8 mouse cellular contexts compared by ENCODE assay signal in the genomic region with DNA sequence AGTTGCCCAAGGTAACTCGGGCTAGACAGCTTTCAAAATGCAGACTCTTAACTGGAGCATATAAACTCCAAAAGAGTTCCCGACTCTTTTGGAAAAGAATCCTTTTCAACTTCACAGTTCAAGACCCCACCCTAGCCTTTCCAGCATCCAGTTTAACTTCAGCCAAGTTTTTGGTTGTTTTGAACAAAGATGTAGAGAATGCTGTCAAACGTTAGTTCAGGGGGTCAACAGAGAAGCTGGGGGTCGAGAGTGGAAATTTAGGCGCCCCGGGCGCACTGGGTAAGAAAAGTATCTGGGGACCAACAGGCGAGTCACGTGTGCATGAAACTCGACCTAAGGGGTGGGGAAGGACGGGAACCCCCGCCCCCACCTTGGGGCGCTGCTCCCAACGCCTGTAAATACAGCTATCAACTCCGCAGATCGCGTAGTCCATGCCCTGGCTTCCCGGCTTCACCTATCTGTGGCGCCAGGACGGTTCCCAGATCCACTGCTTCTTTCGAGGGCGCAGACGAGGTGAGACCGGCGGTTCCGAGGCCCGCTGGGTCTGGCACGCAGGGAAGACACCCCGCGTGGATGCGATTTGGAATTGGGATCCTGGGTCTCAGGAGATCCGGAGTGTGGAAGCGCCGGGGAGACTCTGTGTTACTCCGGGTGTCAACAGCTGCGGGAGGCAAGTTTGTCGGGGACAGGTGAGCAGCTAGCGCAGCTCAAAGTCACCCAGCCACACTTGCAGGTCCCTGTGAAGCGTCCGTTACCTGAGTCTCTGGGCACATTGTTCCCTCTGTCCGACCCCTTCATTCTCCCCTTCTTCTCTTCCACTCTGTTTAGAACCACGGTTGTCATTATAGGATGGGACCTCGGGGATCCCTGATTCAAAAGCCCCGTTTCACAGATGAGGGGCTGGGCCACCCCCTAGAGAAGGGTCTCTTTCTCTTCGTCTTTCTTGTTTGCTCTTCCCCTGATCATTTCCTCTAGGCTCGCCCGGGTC. TPM values are rescaled to one million over a fixed set of nuclear protein-coding genes. Genes with fewer than 3 reads are reported as not detected.
DNase-seq lines count a peak whose midpoint lies in the region; ATAC-seq and TF ChIP-seq lines count a peak whose summit lies in the region.

No protein-coding gene starts in this region.

- peak overlapping the region; percentile 81 for H3K9ac ChIP-seq in liver, embryonic 11.5 days (ENCODE audit: low read depth, low read length)
- H3K9ac ChIP-seq in neural tube, embryonic 14.5 days (replicated peaks; ENCODE audit: low read depth, low read length): peak overlapping the region; percentile 25

- H3K4me1 ChIP-seq in embryonic fibroblast, embryonic 13.5 days (ENCODE audit: control insufficient read depth, insufficient read depth, low read length): no peaks in the 10 kb centered on the region
- peaks cover 36% of the 10 kb centered on the region for H3K4me1 ChIP-seq in liver, embryonic 11.5 days (replicated peaks; ENCODE audit: control insufficient read depth, insufficient read depth, low read length)
- H3K4me1 ChIP-seq in neural tube, embryonic 14.5 days (ENCODE audit: control insufficient read depth, insufficient read depth, low read length): peaks cover 15% of the 10 kb centered on the region

- H3K36me3 ChIP-seq in liver, embryonic 11.5 days (ENCODE audit: control insufficient read depth, insufficient read depth, low read length): no peaks in the 10 kb centered on the region; the same call in 1 of the 2 replicates
- H3K36me3 ChIP-seq in neural tube, embryonic 14.5 days (ENCODE audit: control insufficient read depth, insufficient read depth, low read length): no peaks in the 10 kb centered on the region

- peak overlapping the region; percentile 89 for H3K4me2 ChIP-seq in liver, embryonic 11.5 days
- H3K4me2 ChIP-seq in neural tube, embryonic 14.5 days (ENCODE audit: low read depth, low read length): peak overlapping the region; percentile 96

- peak; percentile 57 for ATAC-seq in liver, embryonic 11.5 days (replicated peaks; ENCODE audit: low FRiP score)
- ATAC-seq in neural tube, embryonic 14.5 days (ENCODE audit: low read depth): peak; percentile 1; the same call in 1 of the 2 replicates

- no peak for DNase-seq in layer of hippocampus, adult 2 months (ENCODE audit: low spot score in 2 of 2)
- DNase-seq in layer of hippocampus, adult 8-10 months (ENCODE audit: low spot score in 2 of 2): no peak
- DNase-seq in heart, postnatal 14 days: peak; percentile 47 to 48
- peak; percentile 66 for DNase-seq in liver, embryonic 11.5 days (ENCODE audit: low spot score)
- no peak for DNase-seq in frontal cortex, postnatal 25 days (ENCODE audit: low spot score in 2 of 2)
- DNase-seq in left cerebral cortex, adult 8-10 months (ENCODE audit: low spot score in 2 of 2): no peak

- TF ChIP-seq POLR2A in embryonic fibroblast, embryonic 13.5 days (IDR thresholded peaks at IDR 0.05; ENCODE audit: low read depth, low read length): peak; percentile 83

- no peaks in the 10 kb centered on the region for H3K27me3 ChIP-seq in liver, embryonic 11.5 days (replicated peaks; ENCODE audit: control insufficient read depth, insufficient read depth, low read length)
- H3K27me3 ChIP-seq in neural tube, embryonic 14.5 days (ENCODE audit: control insufficient read depth, insufficient read depth, low read length): peaks cover 27% of the 10 kb centered on the region; the same call in 1 of the 2 replicates

- H3K4me3 ChIP-seq in layer of hippocampus, adult 2 months: peak overlapping the region; percentile 60
- H3K4me3 ChIP-seq in embryonic fibroblast, embryonic 13.5 days (ENCODE audit: insufficient read depth, low read length): peak overlapping the region; percentile 64
- peak overlapping the region; percentile 67 for H3K4me3 ChIP-seq in liver, embryonic 11.5 days (ENCODE audit: low read depth, low read length)
- peak overlapping the region; percentile 48 for H3K4me3 ChIP-seq in neural tube, embryonic 14.5 days (ENCODE audit: low read depth, low read length)

- no peaks in the 10 kb centered on the region for H3K9me3 ChIP-seq in liver, embryonic 11.5 days (ENCODE audit: control insufficient read depth, low read length)
- H3K9me3 ChIP-seq in neural tube, embryonic 14.5 days (ENCODE audit: control insufficient read depth, low read length): no peaks in the 10 kb centered on the region

- intact Hi-C loops in heart, postnatal 14 days (cut with DNase I): no loop called here

- TF ChIP-seq CTCF in layer of hippocampus, adult 2 months (conservative IDR thresholded peaks at IDR 0.05): no peak
- no peak for TF ChIP-seq CTCF in embryonic fibroblast, embryonic 13.5 days (IDR thresholded peaks at IDR 0.05; ENCODE audit: borderline replicate concordance, insufficient read depth, low read length)

- H3K27ac ChIP-seq in layer of hippocampus, adult 2 months: no peak overlapping the region
- no peak overlapping the region for H3K27ac ChIP-seq in embryonic fibroblast, embryonic 13.5 days (ENCODE audit: insufficient read depth, low read length)
- H3K27ac ChIP-seq in liver, embryonic 11.5 days (ENCODE audit: low read depth, low read length): peak overlapping the region; percentile 95
- H3K27ac ChIP-seq in neural tube, embryonic 14.5 days (ENCODE audit: low read depth, low read length): no peak overlapping the region

- WGBS in liver, embryonic 11.5 days: under 1% methylated on average over 47 of the region's 47 CpGs
- under 1% methylated on average over 47 of the region's 47 CpGs for WGBS in neural tube, embryonic 14.5 days

RNA-seq across cellular contexts. Expression of a gene that starts 0.6 kb away (rescaled TPM):
- under 1 TPM; 0.27 to 0.79 TPM for total RNA-seq in layer of hippocampus, adult 2 months (2021)
- total RNA-seq in layer of hippocampus, adult 8-10 months (2022): 1 to 10 TPM in 1 of 4 experiments, under 1 TPM in 2, not detected in 1; 0.34 to 1.3 (median 0.63) TPM
- 6.6 and 8.7 TPM in 2 replicates for polyA plus RNA-seq in embryonic fibroblast, embryonic 13.5 days (2011; ENCODE audit: insufficient read length, low read depth, missing spikeins)
- total RNA-seq in heart, postnatal 14 days (2021): 1 to 10 TPM; 2.9 to 3.6 TPM
- 83.2 and 101 TPM in 2 replicates for polyA plus RNA-seq in liver, embryonic 11.5 days (2014; fragmentation: Nextera tagmentation; extraction: Ambion mirVana)
- 0.63 and 1.8 TPM in 2 replicates for polyA plus RNA-seq in neural tube, embryonic 14.5 days (2014; fragmentation: Nextera tagmentation; extraction: Ambion mirVana)
- total RNA-seq in left cerebral cortex, adult 8-10 months (2022): under 1 TPM in 2 of 4 experiments, not detected in 2; 0.09 to 0.20 TPM

RNA-seq across cellular contexts. Expression of a gene that starts 12.5 kb away (rescaled TPM):
- total RNA-seq in layer of hippocampus, adult 2 months (2021): 10 to 100 TPM; 48.7 to 57.5 TPM
- total RNA-seq in layer of hippocampus, adult 8-10 months (2022): 10 to 100 TPM; 44.2 to 55.4 (median 50.7) TPM
- polyA plus RNA-seq in embryonic fibroblast, embryonic 13.5 days (2011; ENCODE audit: insufficient read length, low read depth, missing spikeins): 25.3 and 31.1 TPM in 2 replicates
- total RNA-seq in heart, postnatal 14 days (2021): 100 to 1,000 TPM in 1 of 2 experiments, 10 to 100 TPM in 1; 78.1 to 101 TPM
- polyA plus RNA-seq in liver, embryonic 11.5 days (2014; fragmentation: Nextera tagmentation; extraction: Ambion mirVana): 84.3 and 84.5 TPM in 2 replicates
- polyA plus RNA-seq in neural tube, embryonic 14.5 days (2014; fragmentation: Nextera tagmentation; extraction: Ambion mirVana): 63.8 and 89.4 TPM in 2 replicates
- total RNA-seq in left cerebral cortex, adult 8-10 months (2022): 10 to 100 TPM; 45.2 to 52.3 (median 46.5) TPM

RNA-seq across cellular contexts. Expression of a gene that starts 16.8 kb away (rescaled TPM):
- not detected for total RNA-seq in layer of hippocampus, adult 2 months (2021)
- not detected for total RNA-seq in layer of hippocampus, adult 8-10 months (2022)
- polyA plus RNA-seq in embryonic fibroblast, embryonic 13.5 days (2011; ENCODE audit: insufficient read length, low read depth, missing spikeins): not detected in 2 replicates
- total RNA-seq in heart, postnatal 14 days (2021): under 1 TPM in 1 of 2 experiments, not detected in 1; 0.14 TPM
- polyA plus RNA-seq in liver, embryonic 11.5 days (2014; fragmentation: Nextera tagmentation; extraction: Ambion mirVana): 0.25 TPM in 1 of 2 replicates, not detected in the other
- polyA plus RNA-seq in neural tube, embryonic 14.5 days (2014; fragmentation: Nextera tagmentation; extraction: Ambion mirVana): not detected in 2 replicates
- total RNA-seq in left cerebral cortex, adult 8-10 months (2022): not detected

RNA-seq across cellular contexts. Expression of a gene that starts 40.7 kb away (rescaled TPM):
- total RNA-seq in layer of hippocampus, adult 2 months (2021): 1 to 10 TPM; 6.0 to 6.1 TPM
- total RNA-seq in layer of hippocampus, adult 8-10 months (2022): 1 to 10 TPM; 5.2 to 9.3 (median 5.6) TPM
- polyA plus RNA-seq in embryonic fibroblast, embryonic 13.5 days (2011; ENCODE audit: insufficient read length, low read depth, missing spikeins): 17.1 and 17.6 TPM in 2 replicates
- total RNA-seq in heart, postnatal 14 days (2021): 10 to 100 TPM; 67.6 to 87.8 TPM
- polyA plus RNA-seq in liver, embryonic 11.5 days (2014; fragmentation: Nextera tagmentation; extraction: Ambion mirVana): 112 and 114 TPM in 2 replicates
- 16.3 and 16.7 TPM in 2 replicates for polyA plus RNA-seq in neural tube, embryonic 14.5 days (2014; fragmentation: Nextera tagmentation; extraction: Ambion mirVana)
- total RNA-seq in left cerebral cortex, adult 8-10 months (2022): 1 to 10 TPM; 7.3 to 8.4 (median 7.6) TPM

RNA-seq across cellular contexts. Expression of a gene that starts 47.2 kb away (rescaled TPM):
- 10 to 100 TPM; 85.9 to 88.8 TPM for total RNA-seq in layer of hippocampus, adult 2 months (2021)
- total RNA-seq in layer of hippocampus, adult 8-10 months (2022): 10 to 100 TPM; 63.8 to 85.9 (median 79.0) TPM
- polyA plus RNA-seq in embryonic fibroblast, embryonic 13.5 days (2011; ENCODE audit: insufficient read length, low read depth, missing spikeins): 1.2 and 1.3 TPM in 2 replicates
- 1 to 10 TPM; 4.7 to 4.9 TPM for total RNA-seq in heart, postnatal 14 days (2021)
- polyA plus RNA-seq in liver, embryonic 11.5 days (2014; fragmentation: Nextera tagmentation; extraction: Ambion mirVana): 0.66 and 1.2 TPM in 2 replicates
- 1.8 and 4.9 TPM in 2 replicates for polyA plus RNA-seq in neural tube, embryonic 14.5 days (2014; fragmentation: Nextera tagmentation; extraction: Ambion mirVana)
- total RNA-seq in left cerebral cortex, adult 8-10 months (2022): 10 to 100 TPM; 57.0 to 74.6 (median 70.2) TPM

Comparison
In these comparisons a context has a peak if more than half of its experiments do, and no peak if none do; other contexts are left out.
1. DNase-seq: peak in heart, postnatal 14 days (2 of 2) and liver, embryonic 11.5 days (single experiment); none in layer of hippocampus, adult 2 months (0 of 2), layer of hippocampus, adult 8-10 months (0 of 2), frontal cortex, postnatal 25 days (0 of 2) and left cerebral cortex, adult 8-10 months (0 of 2).
2. Peak in every context shown above with its lines, with median percentiles within 50 percentile points of each other: H3K4me3 ChIP-seq.